Mouse (Mus musculus): ENCODE data around the gene Omd. TPM values are rescaled to one million over a fixed set of nuclear protein-coding genes. Genes with fewer than 3 reads are reported as not detected.
A peak's percentile ranks its signal among the peaks of the same experiment; 100 is the strongest.

Gene Omd
- 0.49 and 0.50 TPM in 2 replicates for polyA plus RNA-seq (2014; fragmentation: Nextera tagmentation; extraction: Ambion mirVana)

- 0 out of 2 replicates have a peak, but pooled peaks cover 4% of the 10 kb centered on the region for H3K4me1 ChIP-seq (ENCODE audit: control insufficient read depth, insufficient read depth, low read length)
- 37% methylated on average over 8 of the region's 8 CpGs for WGBS
- ATAC-seq (ENCODE audit: insufficient number of reproducible peaks, low FRiP score, low TSS enrichment, low read depth), result no peak
- H3K4me3 ChIP-seq (ENCODE audit: low read depth, low read length), result no peak within 1 kb of the TSS
- no peak within 1 kb of the TSS for H3K4me2 ChIP-seq (ENCODE audit: low read depth, severe bottlenecking)
- H3K27ac ChIP-seq (replicated peaks; ENCODE audit: low read depth, low read length), result peak within 1 kb of the TSS; percentile 86
- no peaks in the 10 kb centered on the region for H3K36me3 ChIP-seq (ENCODE audit: control insufficient read depth, insufficient read depth, low read length)
- H3K9me3 ChIP-seq (ENCODE audit: control insufficient read depth, low read length), result no peaks in the 10 kb centered on the region
- no peaks in the 10 kb centered on the region for H3K27me3 ChIP-seq (ENCODE audit: control insufficient read depth, insufficient read depth, low read length)
- H3K9ac ChIP-seq (ENCODE audit: low read length), result no peak within 1 kb of the TSS
- DNase-seq (ENCODE audit: low spot score), result no peak
Measured at GRCm38 (mm10) chr13:49581541-49582530, at the start of gene Omd. Gene Omd, plus strand, starts transcription at chr13:49582462.

GRCm38 (mm10) chr13:49536946-49537345, 45.3 kb upstream of the Omd start:
- ATAC-seq (ENCODE audit: insufficient number of reproducible peaks, low FRiP score, low TSS enrichment, low read depth) (no peak), DNase-seq (ENCODE audit: low spot score) (no peak)
- Histone ChIP-seq H3K4me3 (ENCODE audit: low read depth, low read length) (no peak overlapping the region), H3K9me3 (ENCODE audit: control insufficient read depth, low read length) (no peaks in the 10 kb centered on the region), H3K27ac (replicated peaks; ENCODE audit: low read depth, low read length) (no peak overlapping the region), H3K4me1 (ENCODE audit: control insufficient read depth, insufficient read depth, low read length) (no peaks in the 10 kb centered on the region), H3K4me2 (ENCODE audit: low read depth, severe bottlenecking) (no peak overlapping the region), H3K36me3 (ENCODE audit: control insufficient read depth, insufficient read depth, low read length) (no peaks in the 10 kb centered on the region), H3K27me3 (ENCODE audit: control insufficient read depth, insufficient read depth, low read length) (no peaks in the 10 kb centered on the region), H3K9ac (ENCODE audit: low read length) (no peak overlapping the region)
- WGBS, result 93% methylated on average over 1 of the region's 1 CpGs

DNA sequence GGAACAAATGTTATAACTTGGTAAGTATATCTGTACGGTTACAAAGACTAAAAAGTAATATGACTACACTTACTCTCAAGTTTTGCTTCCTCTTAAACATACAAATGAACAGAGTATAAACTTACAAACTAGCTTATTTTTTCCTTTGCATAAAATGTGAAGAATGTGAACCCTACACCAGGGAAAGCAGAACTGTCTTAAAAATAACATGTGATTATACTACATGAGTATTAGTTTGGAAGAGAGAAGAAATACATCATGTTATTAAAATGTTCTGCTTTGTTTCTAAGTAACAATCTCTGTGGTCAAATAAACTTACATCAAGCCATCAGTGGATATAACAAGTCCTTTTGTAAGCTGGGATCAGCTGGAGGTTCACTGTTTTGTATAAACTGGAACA, 43.6 kb upstream of the Omd start:
- Histone ChIP-seq H3K4me3 (ENCODE audit: low read depth, low read length) (no peak overlapping the region), H3K4me1 (ENCODE audit: control insufficient read depth, insufficient read depth, low read length) (no peaks in the 10 kb centered on the region), H3K9ac (ENCODE audit: low read length) (no peak overlapping the region), H3K4me2 (ENCODE audit: low read depth, severe bottlenecking) (no peak overlapping the region), H3K36me3 (ENCODE audit: control insufficient read depth, insufficient read depth, low read length) (no peaks in the 10 kb centered on the region), H3K27ac (replicated peaks; ENCODE audit: low read depth, low read length) (no peak overlapping the region), H3K9me3 (ENCODE audit: control insufficient read depth, low read length) (no peaks in the 10 kb centered on the region), H3K27me3 (ENCODE audit: control insufficient read depth, insufficient read depth, low read length) (no peaks in the 10 kb centered on the region)
- WGBS, result 85% methylated on average over 1 of the region's 1 CpGs
- DNase-seq (ENCODE audit: low spot score) (no peak), ATAC-seq (ENCODE audit: insufficient number of reproducible peaks, low FRiP score, low TSS enrichment, low read depth) (no peak)

DNA sequence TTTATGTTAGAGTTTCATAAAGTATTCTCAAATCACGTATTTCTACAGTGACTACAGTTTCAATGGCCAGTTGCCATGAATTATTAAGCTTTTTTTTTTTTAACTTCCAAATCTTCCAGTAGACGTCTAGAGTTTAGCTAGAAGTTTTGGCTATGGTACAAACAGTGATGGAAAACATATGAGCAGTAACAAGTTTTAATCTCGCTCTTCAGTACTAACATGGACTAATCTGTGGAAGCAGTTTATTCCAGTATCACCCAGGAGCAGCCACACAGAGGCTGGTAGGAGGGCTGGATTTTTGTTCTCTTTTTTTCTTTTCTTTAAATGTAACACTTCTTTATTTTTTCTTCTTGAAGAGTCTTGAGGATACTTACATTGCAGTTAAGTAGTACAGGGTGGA, 38.0 kb upstream of the Omd start, which contains the start of gene Aspn:
Gene Aspn (plus strand): TSS at position 165 of the 400 bp plus-strand sequence.
- DNase-seq (ENCODE audit: low spot score) (no peak), ATAC-seq (ENCODE audit: insufficient number of reproducible peaks, low FRiP score, low TSS enrichment, low read depth) (no peak)
- Histone ChIP-seq H3K27me3 (ENCODE audit: control insufficient read depth, insufficient read depth, low read length) (no peaks in the 10 kb centered on the region), H3K27ac (replicated peaks; ENCODE audit: low read depth, low read length) (no peak within 1 kb of the TSS), H3K36me3 (ENCODE audit: control insufficient read depth, insufficient read depth, low read length) (no peaks in the 10 kb centered on the region), H3K4me2 (ENCODE audit: low read depth, severe bottlenecking) (no peak within 1 kb of the TSS), H3K9me3 (ENCODE audit: control insufficient read depth, low read length) (no peaks in the 10 kb centered on the region), H3K4me1 (ENCODE audit: control insufficient read depth, insufficient read depth, low read length) (no peaks in the 10 kb centered on the region), H3K4me3 (ENCODE audit: low read depth, low read length) (no peak within 1 kb of the TSS), H3K9ac (ENCODE audit: low read length) (no peak within 1 kb of the TSS)
- WGBS, result 77% methylated on average over 3 of the region's 3 CpGs

DNA sequence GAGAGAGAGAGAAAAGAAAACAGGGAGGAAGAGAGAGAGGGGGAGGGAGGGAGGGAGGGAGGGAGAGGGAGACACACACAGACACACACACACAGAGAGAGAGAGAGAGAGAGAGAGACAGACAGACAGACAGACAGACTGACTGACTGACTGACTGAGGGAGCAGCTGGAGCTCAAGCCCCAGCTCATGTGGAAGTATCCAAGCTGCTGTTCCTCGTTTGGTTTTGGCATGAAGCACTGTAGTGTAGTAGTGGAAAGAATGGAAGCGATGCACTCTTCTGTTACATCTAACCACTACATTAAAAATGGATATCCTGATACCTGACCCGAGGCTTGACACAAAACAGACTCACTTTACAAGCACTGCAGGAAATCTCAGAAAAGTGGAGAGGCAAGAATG, 36.6 kb upstream of the Omd start:
- Histone ChIP-seq H3K36me3 (ENCODE audit: control insufficient read depth, insufficient read depth, low read length) (no peaks in the 10 kb centered on the region), H3K27me3 (ENCODE audit: control insufficient read depth, insufficient read depth, low read length) (no peaks in the 10 kb centered on the region), H3K4me3 (ENCODE audit: low read depth, low read length) (no peak overlapping the region), H3K9ac (ENCODE audit: low read length) (no peak overlapping the region), H3K27ac (replicated peaks; ENCODE audit: low read depth, low read length) (no peak overlapping the region), H3K4me2 (ENCODE audit: low read depth, severe bottlenecking) (no peak overlapping the region), H3K9me3 (ENCODE audit: control insufficient read depth, low read length) (no peaks in the 10 kb centered on the region), H3K4me1 (ENCODE audit: control insufficient read depth, insufficient read depth, low read length) (no peaks in the 10 kb centered on the region)
- WGBS, result 50% methylated on average over 3 of the region's 3 CpGs
- ATAC-seq (ENCODE audit: insufficient number of reproducible peaks, low FRiP score, low TSS enrichment, low read depth) (no peak), DNase-seq (ENCODE audit: low spot score) (no peak)

DNA sequence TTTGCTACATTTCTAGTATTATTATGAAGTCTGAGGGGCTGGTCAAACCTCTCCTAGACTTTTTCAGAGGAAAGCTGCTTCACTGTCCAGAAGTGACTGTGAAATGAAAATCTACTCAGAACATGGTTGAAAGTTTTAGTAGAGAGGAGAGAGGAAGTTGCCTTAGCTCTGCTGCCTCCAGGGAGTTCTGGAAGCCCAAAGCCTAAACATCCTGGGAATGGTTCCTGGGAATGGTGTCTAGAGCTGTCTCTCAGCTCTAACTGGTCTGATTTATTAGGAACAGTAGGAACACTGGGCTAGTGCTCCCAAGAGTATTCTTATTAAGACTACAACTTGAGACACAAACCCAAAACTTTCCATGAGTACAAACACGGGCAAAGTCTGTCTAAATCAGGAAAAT, 35.7 kb upstream of the Omd start:
- 82% methylated on average over 1 of the region's 1 CpGs for WGBS
- Histone ChIP-seq H3K27me3 (ENCODE audit: control insufficient read depth, insufficient read depth, low read length) (no peaks in the 10 kb centered on the region), H3K4me3 (ENCODE audit: low read depth, low read length) (no peak overlapping the region), H3K4me1 (ENCODE audit: control insufficient read depth, insufficient read depth, low read length) (no peaks in the 10 kb centered on the region), H3K36me3 (ENCODE audit: control insufficient read depth, insufficient read depth, low read length) (no peaks in the 10 kb centered on the region), H3K27ac (replicated peaks; ENCODE audit: low read depth, low read length) (no peak overlapping the region), H3K9me3 (ENCODE audit: control insufficient read depth, low read length) (no peaks in the 10 kb centered on the region), H3K4me2 (ENCODE audit: low read depth, severe bottlenecking) (no peak overlapping the region), H3K9ac (ENCODE audit: low read length) (no peak overlapping the region)
- ATAC-seq (ENCODE audit: insufficient number of reproducible peaks, low FRiP score, low TSS enrichment, low read depth) (no peak), DNase-seq (ENCODE audit: low spot score) (no peak)

- no peaks in the 10 kb centered on the region for H3K4me1 ChIP-seq (ENCODE audit: control insufficient read depth, insufficient read depth, low read length)
- H3K36me3 ChIP-seq (ENCODE audit: control insufficient read depth, insufficient read depth, low read length), result no peaks in the 10 kb centered on the region
- no peak overlapping the region for H3K4me3 ChIP-seq (ENCODE audit: low read depth, low read length)
- H3K9ac ChIP-seq (ENCODE audit: low read length), result no peak overlapping the region
- H3K9me3 ChIP-seq (ENCODE audit: control insufficient read depth, low read length), result no peaks in the 10 kb centered on the region
- no peak overlapping the region for H3K27ac ChIP-seq (replicated peaks; ENCODE audit: low read depth, low read length)
- no peak for ATAC-seq (ENCODE audit: insufficient number of reproducible peaks, low FRiP score, low TSS enrichment, low read depth)
- H3K27me3 ChIP-seq (ENCODE audit: control insufficient read depth, insufficient read depth, low read length), result no peaks in the 10 kb centered on the region
- WGBS, result 79% methylated on average over 1 of the region's 1 CpGs
- no peak for DNase-seq (ENCODE audit: low spot score)
- no peak overlapping the region for H3K4me2 ChIP-seq (ENCODE audit: low read depth, severe bottlenecking)
Measured at GRCm38 (mm10) chr13:49547563-49548150, 34.6 kb upstream of the Omd start.

- Histone ChIP-seq H3K27me3 (ENCODE audit: control insufficient read depth, insufficient read depth, low read length) (no peaks in the 10 kb centered on the region), H3K9ac (ENCODE audit: low read length) (no peak overlapping the region), H3K36me3 (ENCODE audit: control insufficient read depth, insufficient read depth, low read length) (no peaks in the 10 kb centered on the region), H3K4me3 (ENCODE audit: low read depth, low read length) (no peak overlapping the region), H3K4me1 (ENCODE audit: control insufficient read depth, insufficient read depth, low read length) (no peaks in the 10 kb centered on the region), H3K9me3 (ENCODE audit: control insufficient read depth, low read length) (no peaks in the 10 kb centered on the region), H3K4me2 (ENCODE audit: low read depth, severe bottlenecking) (no peak overlapping the region), H3K27ac (replicated peaks; ENCODE audit: low read depth, low read length) (no peak overlapping the region)
- 96% methylated on average over 3 of the region's 3 CpGs for WGBS
- DNase-seq (ENCODE audit: low spot score), result no peak
- no peak for ATAC-seq (ENCODE audit: insufficient number of reproducible peaks, low FRiP score, low TSS enrichment, low read depth)
Measured at GRCm38 (mm10) chr13:49549616-49550015, 32.6 kb upstream of the Omd start.
